Mouse (Mus musculus) testis, postnatal 14 days (tissue): Measurements from ENCODE around the gene Fyn.

Source experiments
- DNase-seq: peaks from one replicate; pipeline ENCODE4 v3.0.0; 2021; ENCODE audit warnings: low spot score

The Fyn gene

DNA sequence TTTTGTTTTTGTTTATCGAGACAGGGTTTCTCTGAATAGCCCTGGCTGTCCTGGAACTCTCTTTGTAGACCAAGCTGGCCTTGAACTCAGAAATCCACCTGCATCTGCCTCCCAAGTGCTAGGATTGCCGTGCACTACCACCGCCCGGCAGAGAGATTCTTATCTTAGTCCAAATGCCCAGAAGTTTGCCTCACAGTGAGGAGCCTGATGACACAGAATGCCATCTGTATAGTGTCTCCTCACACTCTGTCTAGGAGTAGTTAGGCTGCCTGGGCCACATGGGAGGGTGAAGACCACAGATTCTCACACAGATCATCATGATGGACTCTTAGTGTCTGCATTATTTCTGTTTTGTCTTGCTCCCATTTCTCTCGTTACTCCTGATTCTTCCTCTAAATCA, 140.1 kb downstream of the Fyn start:
- DNase-seq, result no peak

DNA sequence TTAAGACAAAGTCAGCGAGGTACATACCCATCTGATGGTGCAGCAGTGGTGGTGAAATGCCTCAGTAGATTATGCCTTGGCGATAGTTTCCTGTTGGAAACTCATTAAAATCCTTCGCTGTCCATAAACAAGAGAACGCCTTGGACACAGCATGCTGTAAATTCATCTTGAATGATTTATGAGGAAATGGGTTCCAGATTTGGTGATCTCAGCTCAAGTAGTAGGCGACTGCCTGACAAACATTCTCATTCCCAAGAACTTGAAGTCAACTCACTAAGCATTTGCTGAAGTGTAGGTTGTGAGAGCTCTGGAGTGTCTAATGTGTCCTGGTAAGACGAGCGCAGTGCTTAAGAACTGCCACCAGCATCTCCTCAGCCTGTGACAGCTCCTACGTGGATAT, 141.3 kb downstream of the Fyn start:
- no peak for DNase-seq

DNA sequence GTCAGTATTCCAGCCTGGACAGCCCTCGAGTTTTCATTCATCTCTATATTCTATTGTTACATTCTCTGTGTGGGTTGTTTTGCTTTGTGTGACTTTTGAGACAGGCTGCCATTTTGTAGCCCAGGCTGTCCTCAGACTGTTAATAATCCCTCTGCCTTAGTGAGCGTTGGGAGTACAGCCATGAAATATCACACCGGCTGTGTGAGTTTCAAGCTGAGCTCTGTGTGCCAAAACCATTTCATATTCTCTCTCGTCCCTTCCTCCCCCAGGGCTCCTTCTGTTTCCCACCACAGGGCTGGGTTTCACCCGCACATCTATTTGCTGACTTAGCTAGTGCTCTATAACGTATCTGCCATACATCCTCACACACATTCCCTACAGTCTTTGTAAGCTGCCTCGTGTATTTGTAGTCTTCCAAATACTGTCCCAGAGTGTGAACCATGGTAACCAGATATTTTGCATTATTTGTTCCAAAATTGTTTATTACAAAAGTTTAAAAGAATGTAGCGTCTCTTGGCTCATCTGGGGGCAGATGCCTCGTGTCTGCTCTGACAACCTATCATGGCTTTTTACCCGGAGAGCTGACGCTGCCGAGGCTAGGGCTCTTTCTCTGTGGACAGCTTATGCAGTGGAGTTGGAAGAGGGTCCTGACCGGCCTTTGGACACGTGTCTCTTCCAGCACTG, 144.1 kb downstream of the Fyn start:
- DNase-seq, result no peak

DNA sequence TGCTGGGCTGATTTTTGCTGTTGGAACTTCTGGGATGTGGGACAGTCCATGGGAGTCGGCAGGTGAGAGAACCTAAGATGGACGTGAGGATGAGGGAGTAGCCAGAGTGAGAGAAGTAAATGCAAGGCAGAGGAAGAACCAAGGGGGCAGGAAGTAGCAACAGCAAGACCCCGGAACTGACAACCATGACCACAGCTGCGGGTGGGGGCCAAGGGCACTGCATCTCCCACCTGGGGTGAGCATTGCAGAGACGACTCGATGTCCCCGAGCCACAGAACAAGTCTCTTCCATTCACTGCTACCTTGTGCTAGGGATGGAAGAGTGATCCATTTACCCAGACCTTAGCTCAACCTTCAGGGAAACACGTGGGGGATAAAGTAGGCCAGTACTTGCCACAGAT, 146.3 kb downstream of the Fyn start:
- no peak for DNase-seq

DNA sequence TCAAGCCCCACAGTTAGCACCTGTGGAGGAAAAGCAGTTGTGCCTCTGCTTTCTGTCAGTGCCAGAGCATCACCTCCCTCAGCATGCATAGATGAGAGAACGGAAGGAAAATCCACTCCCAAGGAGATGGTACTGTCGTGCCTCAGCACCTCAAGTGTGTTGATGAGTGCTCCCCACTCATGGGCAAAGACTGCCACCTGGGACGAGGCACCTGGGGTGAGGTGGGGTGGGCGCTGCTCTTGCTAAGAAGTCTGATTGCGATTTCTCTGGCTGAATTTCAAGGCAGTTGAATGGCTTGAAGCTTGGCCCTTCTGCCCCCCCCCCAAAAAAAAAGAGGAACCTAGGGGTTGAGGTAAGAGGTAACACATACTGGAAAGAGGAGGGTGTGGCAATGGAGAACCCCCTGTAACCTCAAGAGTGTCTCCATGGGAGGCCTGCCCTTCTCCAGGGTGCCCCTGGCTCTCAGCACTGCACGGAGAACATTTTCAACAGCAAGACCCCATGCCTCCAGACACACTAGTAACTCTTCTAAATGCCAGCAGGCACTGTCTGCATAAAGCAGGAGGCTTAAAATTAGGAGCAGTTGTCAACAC, 148.0 kb downstream of the Fyn start:
- DNase-seq, result no peak

DNA sequence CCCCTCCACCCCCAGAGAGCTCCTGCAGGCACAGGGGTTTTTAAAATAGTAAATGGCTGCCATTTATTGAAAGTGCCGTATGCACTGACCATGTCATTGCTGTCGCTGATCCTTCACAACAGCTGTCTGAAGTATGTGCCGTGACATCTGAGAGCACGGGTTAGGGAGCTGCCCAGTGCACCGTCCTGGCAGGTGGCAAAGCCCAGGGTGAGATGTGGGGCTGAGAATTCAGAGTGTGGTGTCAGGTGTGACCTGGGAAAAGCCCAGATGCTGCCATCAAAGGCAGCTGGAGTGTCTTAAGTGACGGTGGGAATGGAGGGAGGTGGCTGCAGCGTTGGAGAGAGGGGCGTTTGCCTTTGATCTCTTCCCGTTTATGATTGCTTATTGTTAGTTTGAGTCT, 148.7 kb downstream of the Fyn start:
- no peak for DNase-seq

DNA sequence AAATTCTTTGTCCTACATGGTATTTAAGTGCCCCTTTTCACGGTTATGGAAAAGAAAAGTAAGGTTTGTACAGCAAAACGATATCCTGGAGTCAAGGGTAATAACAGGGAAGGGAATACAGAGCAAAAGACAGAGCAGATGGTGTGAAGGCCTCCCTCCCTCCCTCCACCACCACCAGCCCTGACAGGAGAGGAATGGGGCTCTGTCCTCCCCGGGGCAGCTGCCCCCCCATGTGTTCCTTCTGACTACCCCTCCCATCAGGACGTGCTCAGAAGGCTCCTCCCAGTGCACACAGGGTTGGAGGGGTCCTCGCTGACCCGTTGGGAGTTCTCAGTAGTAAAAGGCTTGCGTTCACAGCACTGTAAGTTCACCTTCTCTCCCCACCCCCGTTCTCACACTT, 149.6 kb downstream of the Fyn start:
- no peak for DNase-seq

DNA sequence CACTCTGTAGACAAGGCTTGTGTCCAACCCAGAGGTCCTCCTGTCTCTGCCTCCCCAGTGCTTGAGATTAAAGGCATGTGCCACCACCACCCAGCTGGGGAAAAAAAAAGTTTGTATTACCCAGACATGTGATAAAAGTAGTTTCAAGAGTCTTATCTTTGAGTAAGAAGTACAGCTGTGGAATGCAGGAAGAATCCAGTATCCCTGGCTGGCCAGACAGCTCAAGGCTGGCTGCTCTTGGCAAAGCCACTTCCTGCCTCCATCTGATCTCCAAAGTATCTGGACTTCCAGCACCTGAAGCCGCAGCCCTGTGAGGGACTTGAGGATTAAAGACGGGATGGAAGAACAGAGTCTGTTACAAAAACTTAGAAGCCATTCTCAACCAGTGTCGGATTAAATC, 150.2 kb downstream of the Fyn start:
- DNase-seq, result no peak

DNA sequence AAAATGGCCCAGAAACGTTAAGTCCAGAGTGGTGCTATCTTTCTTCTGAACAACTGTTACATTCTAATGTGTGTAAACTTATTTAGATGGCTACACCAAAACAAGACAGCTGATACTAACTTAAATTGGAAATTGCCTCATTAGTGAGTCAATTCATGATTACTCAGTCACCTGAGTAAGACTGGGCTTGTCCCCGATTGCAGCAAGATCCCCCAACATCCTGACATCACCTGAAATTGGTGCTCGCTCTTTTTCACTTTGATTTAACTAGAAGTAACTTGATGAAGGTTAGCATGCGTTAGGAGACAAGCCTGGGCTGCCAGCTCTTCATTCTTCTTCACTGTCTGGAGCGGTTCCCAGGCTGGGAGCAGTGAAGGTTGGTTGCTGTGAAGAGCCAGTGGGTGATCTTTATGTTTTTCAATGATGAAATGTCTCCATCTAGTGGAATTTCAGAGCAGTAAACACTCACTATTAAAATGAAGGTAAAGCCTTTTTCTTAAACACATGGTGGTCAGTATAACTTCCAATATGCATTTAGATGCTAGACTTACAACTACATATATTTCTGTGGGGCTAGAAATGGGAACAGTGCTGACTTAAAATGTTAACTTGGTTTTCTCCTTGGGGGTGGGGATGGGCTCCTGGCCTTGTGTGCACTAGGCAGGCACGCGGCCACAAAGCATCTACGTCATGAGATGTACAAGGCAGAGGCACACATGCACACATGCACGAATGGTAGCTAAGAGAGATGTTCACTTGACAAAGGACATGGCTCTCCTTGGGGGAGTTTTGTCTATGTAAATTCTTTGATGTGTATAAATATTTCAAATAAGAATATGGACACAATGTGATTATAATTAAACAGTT, 151.7 kb downstream of the Fyn start:
- peak; percentile 43 for DNase-seq

DNA sequence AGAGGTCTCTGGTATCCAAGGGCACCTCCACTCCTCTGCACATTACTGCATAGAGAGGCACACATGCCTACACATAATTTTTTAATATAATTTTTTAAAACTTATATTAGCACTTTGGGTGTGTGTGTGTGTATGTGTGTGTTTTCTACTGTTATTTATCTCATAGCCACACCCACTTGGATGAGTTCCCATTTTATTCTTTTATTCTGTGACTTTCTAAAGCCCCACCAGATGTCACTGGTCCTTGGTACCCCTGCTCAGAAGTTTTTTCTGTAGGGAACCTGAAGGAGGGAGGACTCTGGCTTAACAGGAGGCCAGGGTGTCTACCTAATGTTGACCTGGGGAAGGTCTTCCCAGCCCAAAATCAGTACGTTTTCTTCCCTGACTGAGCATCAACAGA, 152.7 kb downstream of the Fyn start:
- DNase-seq, result no peak

DNA sequence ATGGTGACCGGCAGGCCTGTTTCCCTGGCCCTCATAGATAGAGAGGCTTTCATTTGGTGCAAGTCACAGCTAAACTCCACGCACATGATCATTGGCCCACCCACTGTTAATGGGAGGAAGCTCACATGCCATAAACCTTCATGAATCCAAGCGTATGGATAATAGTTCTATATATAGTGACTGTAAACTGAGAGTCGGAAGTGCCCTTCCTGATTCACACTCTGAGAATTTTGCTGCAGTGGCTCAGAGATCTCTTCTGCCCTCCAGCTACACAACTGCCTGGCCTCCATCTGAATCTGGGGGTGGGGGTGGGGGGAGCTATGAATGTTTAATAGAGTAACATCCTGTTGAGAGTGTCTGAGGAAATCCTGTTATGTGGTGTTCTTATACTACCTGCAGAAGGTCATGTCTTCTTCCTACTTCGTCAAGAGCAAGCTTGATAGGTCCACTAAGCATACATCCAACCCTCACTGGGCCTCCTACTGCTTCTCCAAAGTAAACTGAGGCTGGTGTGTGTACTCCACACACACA, 153.3 kb downstream of the Fyn start:
- DNase-seq, result no peak

DNA sequence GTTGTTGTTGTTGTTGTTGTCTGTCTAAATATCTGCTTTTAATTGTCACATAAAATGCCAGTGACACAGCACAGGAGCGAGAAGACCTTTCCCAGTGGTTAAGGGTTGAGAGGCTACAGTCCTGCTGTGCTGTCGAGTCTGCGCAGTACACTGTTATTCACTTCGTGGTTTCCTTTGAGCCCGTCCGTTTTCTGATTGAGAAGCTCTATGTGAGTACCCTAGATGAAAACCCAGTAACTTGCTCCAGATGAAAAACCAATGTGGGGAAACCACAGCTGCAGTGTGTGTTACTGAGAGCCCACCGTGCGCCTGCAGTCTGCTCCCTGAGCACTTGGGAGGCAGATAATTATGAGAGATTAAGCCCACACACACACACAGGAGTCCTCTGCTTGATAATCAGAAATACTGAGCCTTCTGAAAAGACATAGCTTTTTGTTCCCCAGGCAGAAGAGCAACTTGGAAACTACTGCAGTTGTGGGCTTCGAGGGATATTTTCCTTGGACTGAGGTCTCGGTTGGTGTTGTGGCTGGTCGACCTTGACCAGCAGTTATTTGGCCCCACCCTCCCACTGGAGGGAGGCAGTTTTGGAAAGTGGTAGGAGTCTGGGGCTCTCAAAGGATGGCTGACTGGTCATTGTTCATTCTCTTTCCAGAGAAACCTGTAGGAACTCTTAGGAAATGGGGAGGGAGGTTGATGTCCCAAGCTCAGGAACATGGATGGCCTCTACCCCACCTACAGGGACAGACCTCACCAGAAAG, 154.4 kb downstream of the Fyn start:
- DNase-seq, result no peak

DNA sequence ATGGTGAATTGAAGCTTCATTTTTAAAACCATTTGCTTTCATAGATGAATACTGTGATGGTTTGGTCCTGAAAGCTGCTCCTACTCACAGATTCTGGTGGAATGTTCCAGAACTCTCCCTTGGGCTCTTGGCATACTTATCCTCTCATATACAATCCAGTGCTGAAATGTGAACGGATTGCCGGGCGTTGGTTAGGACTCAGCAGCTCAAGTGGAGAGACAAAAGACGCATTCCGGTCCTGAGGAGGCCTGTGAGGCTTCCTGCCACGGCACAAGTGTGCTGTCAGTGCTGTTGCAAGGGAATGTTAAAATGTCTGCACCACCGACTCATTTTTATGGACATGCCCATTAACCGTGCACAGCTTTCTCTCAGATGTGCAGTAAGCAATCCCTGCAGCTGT, 155.7 kb downstream of the Fyn start:
- no peak for DNase-seq

DNA sequence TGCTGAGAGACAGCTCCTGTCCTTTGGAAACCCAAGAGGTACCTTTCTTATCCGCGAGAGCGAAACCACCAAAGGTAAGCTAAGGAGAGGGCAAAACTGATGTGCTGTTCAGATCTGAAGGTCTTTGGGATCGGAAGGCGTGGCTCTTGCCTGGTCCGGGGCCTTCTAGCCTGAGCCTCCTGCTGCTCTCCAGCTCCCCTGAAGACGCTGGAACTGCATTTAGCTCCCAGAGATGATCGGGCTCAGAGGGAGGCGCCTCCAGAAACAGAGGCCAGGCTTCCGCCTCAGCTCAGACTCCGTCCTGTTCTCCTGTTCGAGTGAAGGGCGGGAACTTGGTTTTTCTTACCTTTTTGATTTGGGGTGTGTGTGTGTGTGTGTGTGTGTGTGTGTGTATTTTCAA, 156.8 kb downstream of the Fyn start:
- DNase-seq, result no peak

DNA sequence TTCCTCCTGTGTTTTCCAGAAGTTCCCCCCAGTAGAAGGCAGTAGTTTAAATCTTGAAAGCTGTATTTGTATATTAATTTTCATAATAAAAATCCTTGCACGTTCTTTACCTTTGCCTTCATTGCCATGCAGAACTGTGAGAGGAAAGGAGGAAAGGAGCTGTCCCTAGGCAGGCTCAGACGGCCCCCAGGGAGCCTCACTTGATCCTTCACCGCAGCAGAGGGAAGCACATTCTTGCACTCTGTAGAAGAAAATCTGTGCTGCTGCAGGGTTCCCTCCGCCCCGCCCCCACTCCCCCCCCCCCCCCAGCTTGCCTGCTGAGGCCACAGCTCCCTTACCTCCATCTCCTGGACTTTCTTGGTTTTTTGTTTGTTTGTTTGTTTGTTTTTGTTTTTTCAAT, 158.5 kb downstream of the Fyn start:
- no peak for DNase-seq

DNA sequence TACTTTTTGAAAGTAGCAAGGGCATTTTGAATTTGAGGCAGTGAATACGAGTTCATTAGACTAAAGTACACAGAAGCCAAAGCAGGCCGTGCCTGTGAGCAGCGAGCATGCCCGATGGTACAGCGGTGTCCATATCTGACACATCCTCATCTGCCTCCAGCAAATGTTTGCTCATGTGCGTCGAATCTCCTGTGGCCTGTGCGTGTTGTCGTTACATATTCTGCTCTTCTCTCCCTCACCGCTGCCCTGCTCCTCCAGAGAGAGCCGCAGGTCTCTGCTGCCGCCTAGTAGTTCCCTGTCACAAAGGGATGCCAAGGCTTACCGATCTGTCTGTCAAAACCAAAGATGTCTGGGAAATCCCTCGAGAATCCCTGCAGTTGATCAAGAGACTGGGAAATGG, 160.5 kb downstream of the Fyn start:
- DNase-seq, result no peak

DNA sequence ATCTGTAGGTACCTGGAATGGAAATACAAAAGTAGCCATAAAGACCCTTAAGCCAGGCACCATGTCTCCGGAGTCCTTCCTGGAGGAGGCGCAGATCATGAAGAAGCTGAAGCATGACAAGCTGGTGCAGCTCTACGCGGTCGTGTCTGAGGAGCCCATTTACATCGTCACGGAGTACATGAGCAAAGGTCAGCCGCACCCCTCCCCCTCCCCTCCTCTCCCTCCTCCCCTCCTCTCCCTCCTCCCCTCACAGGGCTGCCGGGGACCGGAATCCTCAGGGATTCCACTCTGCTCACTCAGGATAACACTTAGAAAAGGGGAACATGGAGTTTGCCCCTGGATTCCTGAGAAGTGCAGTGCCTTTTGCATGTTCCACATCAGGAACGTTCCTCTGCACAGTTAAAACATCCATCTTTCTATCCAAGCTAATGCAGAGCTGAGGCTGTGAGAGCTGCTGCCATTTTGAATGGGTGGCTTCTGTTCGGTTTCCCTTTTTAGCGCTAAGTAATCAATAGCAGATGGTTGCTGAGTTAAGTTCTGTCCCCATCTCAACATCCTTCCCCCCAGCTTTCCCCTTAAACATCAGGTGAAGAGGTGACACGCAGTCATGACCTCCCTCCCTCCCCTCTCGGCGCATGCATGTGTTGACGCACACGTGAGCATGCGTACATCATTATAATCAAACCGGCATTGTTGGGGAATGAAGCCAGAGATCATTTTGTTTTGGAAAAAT, 163.5 kb downstream of the Fyn start:
- DNase-seq, result no peak

DNA sequence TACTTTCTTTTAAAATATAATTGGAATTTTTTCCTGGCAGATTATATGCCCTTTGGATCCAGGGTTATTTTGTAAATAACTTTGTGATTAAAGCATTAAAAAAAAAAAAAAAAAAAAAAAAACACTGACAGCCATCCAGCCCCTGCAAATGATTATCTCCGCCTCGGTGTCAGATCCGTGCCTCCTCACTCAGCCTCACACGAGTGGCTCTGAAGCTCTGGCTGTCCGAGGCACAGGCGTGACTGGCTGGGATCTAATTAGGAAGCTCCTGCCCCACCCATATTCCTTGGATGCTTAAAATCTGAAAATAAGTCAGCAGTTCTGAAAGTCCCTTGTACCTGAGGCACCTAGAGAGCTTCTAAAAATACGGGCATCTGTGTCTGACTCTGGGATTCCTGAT, 164.2 kb downstream of the Fyn start:
- no peak for DNase-seq

DNA sequence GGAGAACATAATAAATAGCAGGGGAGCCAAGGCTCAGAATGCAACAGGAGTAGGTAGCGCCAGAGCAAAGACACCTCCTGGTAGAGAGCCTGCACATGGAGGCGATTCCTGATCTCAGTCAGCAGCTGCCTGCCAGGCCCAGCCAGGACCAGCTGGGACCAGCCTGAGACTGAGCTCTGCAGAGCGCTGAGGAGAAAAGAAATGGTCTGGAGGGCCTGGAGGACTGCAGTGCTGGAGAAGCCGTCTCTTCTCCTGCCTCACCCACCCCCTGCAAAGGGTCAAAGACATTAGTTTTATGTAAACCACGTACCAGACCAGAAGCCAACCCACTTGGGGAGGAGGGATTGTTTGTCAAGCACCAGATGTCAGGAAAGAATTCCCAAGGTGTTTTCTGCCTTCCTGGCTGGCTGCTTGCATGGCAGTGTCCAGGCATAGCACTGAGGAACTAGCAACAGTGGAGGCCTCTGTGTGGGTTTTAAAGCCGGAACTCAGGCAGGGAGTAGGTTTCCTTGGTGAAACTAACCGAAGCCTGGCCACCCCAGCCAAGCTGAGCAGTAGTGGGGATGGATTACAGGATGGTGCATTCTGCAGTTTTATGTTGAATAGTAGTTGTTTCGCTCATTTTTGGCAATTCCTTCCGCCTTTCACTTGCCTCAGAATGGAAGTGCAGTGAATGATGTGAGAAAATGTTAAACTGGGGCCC, 165.8 kb downstream of the Fyn start:
- no peak for DNase-seq

DNA sequence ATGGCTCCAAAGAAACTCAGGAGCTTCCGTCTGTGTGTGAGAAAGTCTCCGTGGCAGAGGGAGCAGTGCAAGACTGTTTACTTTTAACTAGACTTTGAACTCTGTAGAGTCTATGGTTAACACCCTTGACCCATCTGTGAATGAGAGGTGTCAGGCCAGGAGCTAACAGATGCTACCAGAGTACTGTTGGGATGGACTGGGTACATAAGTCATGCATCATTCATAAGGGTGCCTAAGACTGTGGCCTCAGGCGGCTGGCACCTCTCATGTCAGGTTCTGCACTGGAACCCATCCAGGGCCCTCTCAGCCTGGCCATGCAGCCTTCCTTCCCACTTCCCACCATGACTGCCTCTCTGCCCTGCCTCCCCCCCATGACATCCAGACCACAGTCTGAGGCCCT, 166.7 kb downstream of the Fyn start:
- DNase-seq, result no peak

DNA sequence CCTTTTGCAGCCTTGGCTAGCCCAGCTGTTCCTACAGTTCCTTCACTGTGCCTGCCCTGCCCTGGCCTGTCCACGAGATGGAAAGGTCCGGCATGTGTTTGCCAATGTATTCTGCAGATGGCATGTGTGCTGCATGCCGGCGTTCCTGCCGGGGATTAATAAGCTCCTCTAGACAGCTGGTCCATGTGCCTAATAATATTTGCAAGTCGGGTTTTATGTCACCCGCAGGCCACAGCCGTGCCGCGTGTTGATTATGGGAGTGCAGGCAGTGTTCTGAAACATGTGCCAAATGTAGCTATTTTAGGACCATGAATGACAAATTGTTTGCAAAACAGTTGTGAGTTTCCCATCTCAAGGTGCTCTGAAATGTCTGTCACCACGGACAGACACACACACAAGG, 167.6 kb downstream of the Fyn start:
- DNase-seq, result no peak
